Mouse (Mus musculus): ENCODE results near the gene Tbce.
"Not testable (repeated sequence)": the region's sequence is repeated elsewhere in the genome, so short reads cannot be mapped to it uniquely, and the experiment has no call there.

The Tbce gene

GRCm38 (mm10) chr13:14039292-14039965 lies at the start of gene Tbce:
TSS of gene Tbce (minus strand) at chr13:14039638.
- DNase-seq, result peak; percentile 93

GRCm38 (mm10) chr13:14088669-14089068 lies 49.2 kb upstream of the Tbce start:
- no peak for DNase-seq

DNA sequence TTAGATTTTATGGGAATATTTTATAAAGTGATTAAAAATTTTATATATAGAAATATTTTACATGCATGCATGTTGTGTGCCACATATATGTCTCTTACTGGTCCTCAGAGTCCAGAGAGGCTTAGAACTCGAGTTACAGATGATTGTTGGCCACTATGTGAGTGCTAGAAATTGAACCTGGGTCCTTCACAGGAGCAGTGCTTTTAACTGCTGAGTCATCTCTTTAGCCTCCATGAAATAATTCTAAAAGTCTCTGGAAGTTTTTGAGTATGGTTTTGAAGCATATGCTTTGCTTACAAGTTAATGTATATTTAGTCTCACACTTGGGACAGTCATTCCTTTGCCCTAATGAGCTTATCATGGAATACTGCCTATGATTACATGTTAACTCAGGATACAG lies 35.9 kb upstream of the Tbce start:
- no peak for DNase-seq

DNA sequence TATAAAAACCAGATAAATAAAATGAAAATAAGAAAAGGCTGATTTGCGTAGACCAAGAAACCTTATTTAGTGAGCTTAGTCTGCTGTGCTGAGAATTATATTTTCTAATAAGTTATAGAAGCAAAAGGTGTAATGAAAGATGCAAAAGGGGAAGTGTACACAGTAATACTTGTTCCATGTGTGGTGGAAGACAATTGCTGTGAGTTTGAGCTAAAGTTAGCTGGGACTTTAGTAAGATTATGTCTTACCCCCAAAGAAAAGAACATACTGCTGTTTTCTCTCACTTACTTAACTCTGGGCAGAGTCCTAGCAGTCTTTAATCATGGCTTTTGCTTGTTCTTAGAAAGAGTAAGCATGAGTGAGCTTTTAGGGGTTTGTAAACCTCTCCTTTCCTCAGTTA lies 34.9 kb upstream of the Tbce start:
- DNase-seq, result no peak

DNA sequence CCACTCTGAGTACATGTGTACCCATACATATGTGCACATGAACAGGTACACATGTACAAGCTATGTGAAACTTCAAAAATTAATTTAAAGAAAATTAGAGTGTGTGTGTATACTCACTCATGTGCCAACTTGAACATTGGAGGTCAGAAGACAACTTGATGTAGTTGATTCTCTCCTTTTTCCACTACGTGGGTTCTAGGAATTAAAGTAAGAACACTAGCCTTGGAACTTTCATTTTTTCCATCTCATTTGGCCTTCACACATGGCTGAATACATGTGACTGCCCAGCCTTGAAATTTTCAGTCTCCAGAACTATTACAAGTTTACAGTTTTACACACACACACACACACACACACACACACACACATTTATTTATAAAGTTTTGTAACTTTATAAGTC lies 29.9 kb upstream of the Tbce start:
- DNase-seq, result no peak

- DNase-seq, result no peak
These were observed 28.6 kb upstream of the Tbce start for GRCm38 (mm10) chr13:14068035-14068434.

DNA sequence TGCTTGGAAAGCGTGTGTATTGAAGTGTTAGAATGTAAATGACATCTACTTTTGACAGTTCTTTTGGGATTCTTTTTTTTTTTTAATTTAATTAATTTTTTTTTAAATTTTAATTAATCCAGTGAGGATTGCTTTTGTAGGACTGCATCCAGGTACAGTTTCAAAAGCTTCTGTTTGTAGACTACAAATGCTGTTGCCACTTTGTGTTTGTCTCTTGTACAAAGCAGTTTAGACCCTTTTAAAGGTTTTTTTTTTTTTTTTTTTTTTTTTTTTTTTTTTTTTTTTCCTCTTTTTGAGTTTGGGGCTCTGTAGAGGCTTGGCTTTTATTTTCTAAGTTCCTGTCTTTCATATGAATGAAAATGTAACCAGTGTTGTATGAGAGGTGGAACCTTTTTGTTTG lies 26.3 kb upstream of the Tbce start:
- no peak for DNase-seq

GRCm38 (mm10) chr13:14065028-14065380 lies 25.6 kb upstream of the Tbce start:
- no peak for DNase-seq

DNA sequence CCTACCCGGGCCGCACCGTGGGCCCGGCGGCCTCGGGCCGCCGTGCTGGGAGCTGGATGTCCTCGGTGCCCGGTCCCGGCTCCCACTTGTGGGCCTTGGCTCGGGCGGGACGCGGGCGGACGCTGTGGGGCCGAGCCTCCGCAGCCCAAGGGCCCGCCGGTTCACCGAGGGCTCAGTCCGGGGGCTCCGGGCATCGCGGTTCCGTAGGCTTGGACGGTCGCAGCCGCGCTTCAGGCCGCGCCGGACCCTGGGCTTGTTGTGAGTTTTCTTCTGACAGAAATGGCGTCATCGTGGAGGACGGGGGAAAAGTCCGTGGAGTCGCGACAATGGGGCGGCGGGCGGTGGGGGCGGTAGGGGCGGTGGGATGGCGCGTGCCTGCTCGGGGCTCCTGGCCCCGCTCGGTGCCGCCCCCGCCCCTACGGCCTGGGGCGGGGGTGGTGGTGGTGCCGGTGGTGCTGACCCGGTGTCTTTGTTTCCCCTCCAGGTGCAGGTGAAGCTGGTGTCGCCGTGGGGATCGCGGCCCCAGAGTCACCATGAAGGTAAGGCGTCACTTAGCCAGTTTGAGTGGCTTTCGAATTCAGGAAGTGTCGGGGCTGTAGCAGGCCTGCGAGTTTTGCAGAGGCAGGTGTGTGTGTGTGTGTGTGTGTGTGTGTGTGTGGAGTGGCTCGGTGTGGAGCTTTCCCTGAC lies 25.0 kb upstream of the Tbce start:
- peak; percentile 18 for DNase-seq

GRCm38 (mm10) chr13:14063942-14064271 lies 24.5 kb upstream of the Tbce start:
- no peak for DNase-seq

GRCm38 (mm10) chr13:14063013-14063941 lies 23.8 kb upstream of the Tbce start, which contains the start of the genes Arid4b and Ggps1:
TSS of gene Arid4b (plus strand) at chr13:14063232.
TSS of gene Ggps1 (minus strand) at chr13:14063488.
- peak; percentile 99 for DNase-seq

DNA sequence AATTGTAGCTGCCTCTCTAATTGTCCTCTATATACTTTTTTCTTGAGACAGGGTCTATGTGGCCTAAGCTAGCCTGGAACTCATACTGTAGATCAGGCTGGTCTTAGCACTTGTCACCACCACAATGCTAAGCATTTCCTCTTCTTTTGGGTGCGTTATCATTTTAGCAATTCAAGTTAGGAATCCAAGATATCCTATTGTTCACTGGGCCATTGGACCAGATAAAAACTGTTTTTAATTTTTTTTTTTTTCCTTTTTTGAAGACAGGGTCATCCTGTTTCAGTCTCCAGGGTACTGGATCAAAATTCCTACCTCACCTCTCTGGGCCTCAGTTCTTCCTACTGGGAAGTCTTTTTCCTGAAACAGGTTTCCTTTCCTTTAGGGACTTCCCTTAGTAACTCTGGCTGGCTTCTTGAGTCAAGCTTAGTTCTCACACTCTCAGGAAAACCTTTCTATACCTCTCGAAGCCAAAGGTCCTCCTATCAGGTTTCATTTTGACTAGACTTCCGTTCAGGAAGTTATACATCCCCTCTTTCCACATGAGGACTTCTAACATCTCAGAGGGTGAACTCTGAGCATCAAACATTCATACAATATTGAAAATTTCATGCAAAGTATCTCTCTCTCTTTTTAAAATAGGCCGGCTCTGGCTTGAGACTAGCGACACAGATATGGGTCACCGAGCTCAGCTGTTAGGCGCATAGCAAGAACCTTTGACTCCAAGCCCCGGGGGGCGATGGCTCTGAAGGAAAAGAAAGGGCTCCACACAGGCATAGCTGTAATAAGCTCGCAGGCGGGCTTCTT lies 23.0 kb upstream of the Tbce start:
- no peak for DNase-seq

DNA sequence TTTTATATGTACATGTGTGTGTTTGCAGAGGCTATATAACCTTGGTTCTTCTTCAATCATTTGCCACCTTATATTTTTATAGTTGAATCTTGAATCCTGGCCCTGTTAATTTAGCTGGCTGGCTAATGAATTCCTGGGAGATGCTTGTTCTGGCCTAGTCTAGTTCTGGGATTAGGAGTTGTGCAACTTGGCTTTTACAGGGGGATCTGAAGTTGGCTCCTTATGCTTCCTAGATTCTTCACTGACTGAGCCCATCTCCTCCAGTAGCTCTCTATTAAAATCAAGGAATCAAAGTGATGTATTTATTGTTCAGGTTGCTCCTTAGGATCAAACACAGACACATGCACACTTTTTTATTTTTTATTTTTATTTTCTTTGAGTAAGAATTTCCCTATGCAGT lies 20.1 kb upstream of the Tbce start:
- DNase-seq, result no peak

DNA sequence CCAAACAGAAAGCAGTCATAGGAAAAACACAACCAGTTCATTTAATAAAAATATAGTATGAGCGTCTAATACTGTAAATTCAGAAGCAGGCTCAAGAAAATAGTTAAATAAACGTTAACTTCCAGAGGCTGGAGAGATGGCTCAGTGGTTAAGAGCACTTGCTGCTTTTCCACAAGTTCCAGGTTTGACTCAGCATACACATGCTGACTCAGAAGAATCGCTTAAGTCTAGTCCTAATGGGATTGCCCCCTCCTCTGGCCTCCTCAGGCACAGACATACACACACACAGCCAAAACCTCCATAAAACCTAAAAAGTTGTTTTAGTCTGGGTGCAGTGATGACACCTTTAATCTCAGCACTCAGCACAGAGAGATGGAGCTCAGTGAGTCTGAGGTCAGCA lies 17.4 kb upstream of the Tbce start:
- DNase-seq, result no peak

- DNase-seq, result no peak
These were observed 10.4 kb upstream of the Tbce start for GRCm38 (mm10) chr13:14049878-14050277.

- DNase-seq, result no peak
These were observed 5.1 kb upstream of the Tbce start for GRCm38 (mm10) chr13:14044521-14044920.

DNA sequence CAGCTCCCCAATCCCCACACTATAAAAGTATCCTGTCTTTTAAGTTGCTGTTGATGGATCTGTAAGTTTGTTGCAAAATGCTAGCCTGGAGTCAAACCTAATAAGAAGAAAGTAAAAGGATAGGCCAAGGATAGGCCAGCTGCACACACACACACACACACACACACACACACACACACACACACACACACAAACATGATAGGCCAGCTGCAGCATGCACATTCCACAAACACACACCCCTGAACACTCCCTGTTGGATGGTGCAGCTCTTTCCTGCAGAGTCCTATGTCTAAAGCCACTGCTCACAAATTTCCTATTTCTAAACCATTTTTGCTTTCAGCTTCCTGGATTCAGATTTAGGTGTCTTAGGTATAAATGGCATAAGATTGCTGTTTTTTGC lies 4.4 kb upstream of the Tbce start:
- DNase-seq, result no peak

- DNase-seq, result no peak
These were observed 748 bp upstream of the Tbce start for GRCm38 (mm10) chr13:14040186-14040585.

DNA sequence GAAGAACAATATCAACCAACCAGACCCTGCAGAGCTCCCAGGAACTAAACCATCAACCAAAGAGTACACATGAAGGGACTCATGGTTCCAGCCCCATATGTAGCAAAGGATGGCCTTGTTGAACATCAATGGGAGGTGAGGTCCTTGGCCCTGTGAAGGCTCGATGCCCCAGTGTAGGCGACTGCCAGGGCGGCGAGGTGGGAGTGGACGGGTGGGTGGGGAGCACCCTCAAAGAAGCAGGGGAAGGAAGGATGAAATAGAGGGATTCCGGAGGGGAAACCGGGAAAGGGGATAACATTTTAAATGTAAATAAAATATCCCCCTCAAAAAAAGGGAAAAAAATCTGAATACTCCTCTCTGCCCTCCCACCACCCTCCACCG lies 537 bp downstream of the Tbce start:
- DNase-seq, result no peak

DNA sequence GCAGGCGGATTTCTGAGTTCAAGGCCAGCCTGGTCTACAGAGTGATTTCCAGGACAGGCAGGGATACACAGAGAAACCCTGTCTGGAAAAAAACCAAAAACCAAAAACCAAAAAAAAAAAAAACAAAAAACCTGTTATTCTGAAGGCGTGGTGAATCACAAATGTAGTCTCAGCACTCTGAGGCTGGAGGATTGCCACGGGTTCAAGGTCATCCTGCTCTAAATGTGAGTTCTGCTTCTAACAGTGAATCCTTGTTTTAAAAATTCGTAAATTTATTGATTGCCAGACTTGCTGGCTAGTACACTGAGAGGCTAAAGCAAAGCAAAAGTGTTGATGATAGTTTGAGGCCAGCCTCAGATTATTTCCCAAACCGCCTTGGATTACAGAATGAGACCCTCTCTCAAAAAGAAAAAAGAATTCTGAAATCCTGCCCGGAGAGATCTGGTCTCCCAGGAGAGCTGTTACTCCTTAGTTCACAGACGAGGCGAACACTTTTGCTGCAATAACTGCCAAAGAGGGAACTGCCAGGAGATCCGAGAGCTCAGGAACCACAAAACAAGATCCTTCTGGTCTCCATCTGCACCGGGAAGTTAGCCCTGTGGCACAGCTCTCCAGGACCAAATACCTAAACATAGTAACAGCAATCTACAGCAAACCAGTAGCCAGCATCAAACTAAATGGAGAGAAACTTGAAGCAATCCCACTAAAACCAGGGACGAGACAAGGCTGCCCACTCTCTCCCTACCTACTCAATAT lies 3.4 kb downstream of the Tbce start:
- DNase-seq, result no peak

GRCm38 (mm10) chr13:14035352-14035751 lies 4.1 kb downstream of the Tbce start:
- not testable (repeated sequence) for DNase-seq

DNA sequence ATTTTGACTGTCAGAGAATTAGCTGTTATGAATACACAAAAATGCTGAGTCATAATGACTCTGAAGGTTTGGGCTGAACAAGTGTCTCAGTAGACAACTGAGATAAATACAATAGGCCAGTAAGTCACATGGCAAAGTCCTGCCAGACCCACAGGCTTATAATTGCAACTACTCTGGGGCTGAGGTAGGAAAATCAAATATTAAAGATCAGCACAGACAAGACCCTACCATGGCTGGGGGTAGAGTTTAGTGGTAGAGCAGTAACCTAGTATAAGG lies 5.4 kb downstream of the Tbce start:
- no peak for DNase-seq
